Mouse (Mus musculus): ENCODE data around the gene 2310033P09Rik. TPM values are rescaled to one million over a fixed set of nuclear protein-coding genes. Genes with fewer than 3 reads are reported as not detected.

2310033P09Rik gene
- 13.3 and 23.6 TPM in 2 replicates for polyA plus RNA-seq (2012; rRNA removed)
- polyA plus RNA-seq (2014; fragmentation: Nextera tagmentation; extraction: Ambion mirVana): 16.2 and 17.4 TPM in 2 replicates

GRCm38 (mm10) chr11:59208153-59208831 lies at the start of gene 2310033P09Rik:
TSS of gene 2310033P09Rik (plus strand) at chr11:59208321.
- Histone ChIP-seq H3K36me3 (replicated peaks; ENCODE audit: control insufficient read depth, insufficient read depth, low read depth) (peaks cover 49% of the 10 kb centered on the region), H3K27me3 (ENCODE audit: control insufficient read depth, insufficient read depth, low read length) (no peaks in the 10 kb centered on the region), H3K4me2 (ENCODE audit: low read depth) (peak within 1 kb of the TSS; percentile 96), H3K9ac (replicated peaks) (peak within 1 kb of the TSS; percentile 97), H3K9me3 (ENCODE audit: control insufficient read depth, low read length) (no peaks in the 10 kb centered on the region), H3K4me3 (ENCODE audit: insufficient read depth in 1 of 2, low read depth in 2 of 2, low read length in 2 of 2) (peak within 1 kb of the TSS; percentile 65 to 99), H3K4me1 (replicated peaks; ENCODE audit: control insufficient read depth in 2 of 2, insufficient read depth in 2 of 2, low read length in 1 of 2) (peaks cover 6 to 16% of the 10 kb centered on the region in 2 experiments), H3K27ac (peak within 1 kb of the TSS; percentile 89)
- peak; percentile 82 to 92 (median 82) for DNase-seq (ENCODE audit: low read depth in 3 of 3, low spot score in 3 of 3)
- TF ChIP-seq EP300 (IDR thresholded peaks at IDR 0.05; ENCODE audit: low read depth): no peak
- no peak for TF ChIP-seq CTCF (IDR thresholded peaks at IDR 0.05; ENCODE audit: low read depth)
- peak; percentile 84 for ATAC-seq (ENCODE audit: insufficient read depth)
- WGBS (ENCODE audit: insufficient replicate concordance): under 1% methylated on average over 67 of the region's 67 CpGs

GRCm38 (mm10) chr11:59159099-59159498 lies 49.0 kb upstream of the 2310033P09Rik start:
- ATAC-seq (ENCODE audit: insufficient read depth) (no peak), DNase-seq (ENCODE audit: low read depth in 3 of 3, low spot score in 3 of 3) (no peak)
- H3K4me1 ChIP-seq (replicated peaks; ENCODE audit: control insufficient read depth in 2 of 2, insufficient read depth in 2 of 2, low read length in 1 of 2): peaks cover 14 to 15% of the 10 kb centered on the region in 2 experiments
- no peak overlapping the region for H3K9ac ChIP-seq (replicated peaks)
- H3K4me2 ChIP-seq (ENCODE audit: low read depth): no peak overlapping the region
- TF ChIP-seq CTCF (IDR thresholded peaks at IDR 0.05; ENCODE audit: low read depth) (no peak), EP300 (IDR thresholded peaks at IDR 0.05; ENCODE audit: low read depth) (no peak)
- H3K27ac ChIP-seq: no peak overlapping the region
- H3K36me3 ChIP-seq (replicated peaks; ENCODE audit: control insufficient read depth, insufficient read depth, low read depth): peaks cover 34% of the 10 kb centered on the region
- WGBS (ENCODE audit: insufficient replicate concordance): 89% methylated on average over 13 of the region's 13 CpGs
- no peaks in the 10 kb centered on the region for H3K9me3 ChIP-seq (ENCODE audit: control insufficient read depth, low read length)
- no peaks in the 10 kb centered on the region for H3K27me3 ChIP-seq (ENCODE audit: control insufficient read depth, insufficient read depth, low read length)
- no peak overlapping the region for H3K4me3 ChIP-seq (ENCODE audit: insufficient read depth in 1 of 2, low read depth in 2 of 2, low read length in 2 of 2)

GRCm38 (mm10) chr11:59159558-59159957 lies 48.6 kb upstream of the 2310033P09Rik start:
- Histone ChIP-seq H3K27ac (no peak overlapping the region), H3K36me3 (replicated peaks; ENCODE audit: control insufficient read depth, insufficient read depth, low read depth) (peaks cover 34% of the 10 kb centered on the region), H3K4me3 (ENCODE audit: insufficient read depth in 1 of 2, low read depth in 2 of 2, low read length in 2 of 2) (no peak overlapping the region), H3K4me1 (replicated peaks; ENCODE audit: control insufficient read depth in 2 of 2, insufficient read depth in 2 of 2, low read length in 1 of 2) (peaks cover 16 to 17% of the 10 kb centered on the region in 2 experiments), H3K9me3 (ENCODE audit: control insufficient read depth, low read length) (no peaks in the 10 kb centered on the region), H3K27me3 (ENCODE audit: control insufficient read depth, insufficient read depth, low read length) (no peaks in the 10 kb centered on the region), H3K9ac (replicated peaks) (no peak overlapping the region), H3K4me2 (ENCODE audit: low read depth) (no peak overlapping the region)
- TF ChIP-seq CTCF (IDR thresholded peaks at IDR 0.05; ENCODE audit: low read depth) (no peak), EP300 (IDR thresholded peaks at IDR 0.05; ENCODE audit: low read depth) (no peak)
- WGBS (ENCODE audit: insufficient replicate concordance): 89% methylated on average over 4 of the region's 4 CpGs
- DNase-seq (ENCODE audit: low read depth in 3 of 3, low spot score in 3 of 3): no peak
- ATAC-seq (ENCODE audit: insufficient read depth): no peak

GRCm38 (mm10) chr11:59161398-59161797 lies 46.7 kb upstream of the 2310033P09Rik start:
- no peaks in the 10 kb centered on the region for H3K27me3 ChIP-seq (ENCODE audit: control insufficient read depth, insufficient read depth, low read length)
- peak overlapping the region; percentile 89 for H3K4me2 ChIP-seq (ENCODE audit: low read depth)
- H3K4me3 ChIP-seq (ENCODE audit: insufficient read depth in 1 of 2, low read depth in 2 of 2, low read length in 2 of 2): no peak overlapping the region
- H3K9ac ChIP-seq (replicated peaks): no peak overlapping the region
- 76% methylated on average over 5 of the region's 5 CpGs for WGBS (ENCODE audit: insufficient replicate concordance)
- no peak overlapping the region for H3K27ac ChIP-seq
- TF ChIP-seq CTCF (IDR thresholded peaks at IDR 0.05; ENCODE audit: low read depth) (no peak), EP300 (IDR thresholded peaks at IDR 0.05; ENCODE audit: low read depth) (no peak)
- H3K4me1 ChIP-seq (replicated peaks; ENCODE audit: control insufficient read depth in 2 of 2, insufficient read depth in 2 of 2, low read length in 1 of 2): peaks cover 29 to 33% of the 10 kb centered on the region in 2 experiments
- no peak for DNase-seq (ENCODE audit: low read depth in 3 of 3, low spot score in 3 of 3)
- no peak for ATAC-seq (ENCODE audit: insufficient read depth)
- H3K36me3 ChIP-seq (replicated peaks; ENCODE audit: control insufficient read depth, insufficient read depth, low read depth): peaks cover 28% of the 10 kb centered on the region
- H3K9me3 ChIP-seq (ENCODE audit: control insufficient read depth, low read length): no peaks in the 10 kb centered on the region

- Histone ChIP-seq H3K4me2 (ENCODE audit: low read depth) (peak overlapping the region; percentile 89), H3K4me1 (replicated peaks; ENCODE audit: control insufficient read depth in 2 of 2, insufficient read depth in 2 of 2, low read length in 1 of 2) (peaks cover 34 to 36% of the 10 kb centered on the region in 2 experiments), H3K4me3 (ENCODE audit: insufficient read depth in 1 of 2, low read depth in 2 of 2, low read length in 2 of 2) (peak overlapping the region; percentile 72 to 85), H3K36me3 (replicated peaks; ENCODE audit: control insufficient read depth, insufficient read depth, low read depth) (peaks cover 21% of the 10 kb centered on the region), H3K27me3 (ENCODE audit: control insufficient read depth, insufficient read depth, low read length) (no peaks in the 10 kb centered on the region), H3K9ac (replicated peaks) (peak overlapping the region; percentile 73), H3K27ac (peak overlapping the region; percentile 100), H3K9me3 (ENCODE audit: control insufficient read depth, low read length) (no peaks in the 10 kb centered on the region)
- 42% methylated on average over 9 of the region's 9 CpGs for WGBS (ENCODE audit: insufficient replicate concordance)
- ATAC-seq (ENCODE audit: insufficient read depth) (no peak), DNase-seq (ENCODE audit: low read depth in 3 of 3, low spot score in 3 of 3) (peak in 1 of 3 experiments; percentile 70)
- TF ChIP-seq CTCF (IDR thresholded peaks at IDR 0.05; ENCODE audit: low read depth): no peak
- TF ChIP-seq EP300 (IDR thresholded peaks at IDR 0.05; ENCODE audit: low read depth): peak; percentile 8; the same call in 1 of the 2 replicates
Observed at GRCm38 (mm10) chr11:59162443-59163254, 45.5 kb upstream of the 2310033P09Rik start.

Measured in liver, embryonic 14.5 days (tissue).